Mouse (Mus musculus) embryonic facial prominence, embryonic 14.5 days (tissue): ENCODE results near the gene Cyp2c23. TPM values are rescaled to one million over a fixed set of nuclear protein-coding genes. Genes with fewer than 3 reads are reported as not detected.
A peak's percentile ranks its signal among the peaks of the same experiment; 100 is the strongest.

Source experiments
- ATAC-seq: fragments of 200-750 bp; cut with Nextera tagmentation; 2 replicates; pipeline ENCODE4 v1.8.0; 2017; ENCODE audit warnings: low read depth, moderate number of reproducible peaks, moderate TSS enrichment
- DNase-seq: peaks from one replicate; pipeline ENCODE4 v3.0.0-alpha.2; 2015; ENCODE audit warnings: low spot score
- H3K27ac ChIP-seq: fragments of 300-500 bp; sonication (generic); replicated peaks from 2 replicates; pipeline ENCODE4 v1.5.1; 2014; ENCODE audit warnings: low read depth, mild to moderate bottlenecking, low read length, moderate library complexity
- H3K27me3 ChIP-seq: fragments of 300-500 bp; sonication (generic); replicated peaks from 2 replicates; pipeline ENCODE4 v1.6.1; 2014; ENCODE audit warnings: low read length; ENCODE audit not compliant: control insufficient read depth, insufficient read depth
- H3K36me3 ChIP-seq: fragments of 300-500 bp; sonication (generic); 2 replicates; pipeline ENCODE4 v1.6.1; 2014; ENCODE audit warnings: low read length, mixed read lengths; ENCODE audit not compliant: control insufficient read depth, insufficient read depth
- H3K4me1 ChIP-seq: fragments of 300-500 bp; sonication (generic); 2 replicates; pipeline ENCODE4 v1.6.1; 2014; ENCODE audit warnings: antibody characterized with exemption, low read length; ENCODE audit not compliant: control insufficient read depth, insufficient read depth
- H3K4me2 ChIP-seq: fragments of 300-500 bp; sonication (generic); 2 replicates; pipeline ENCODE4 v1.6.1; 2014; ENCODE audit warnings: low read depth, mild to moderate bottlenecking, low read length, moderate library complexity, mixed read lengths
- H3K4me3 ChIP-seq: fragments of 300-500 bp; sonication (generic); 2 replicates; pipeline ENCODE4 v1.5.1; 2014; ENCODE audit warnings: low read depth, mild to moderate bottlenecking, low read length
- H3K9ac ChIP-seq: fragments of 300-500 bp; sonication (generic); 2 replicates; pipeline ENCODE4 v1.6.1; 2014; ENCODE audit warnings: low read depth, mild to moderate bottlenecking, low read length, moderate library complexity, mixed read lengths
- H3K9me3 ChIP-seq: fragments of 300-500 bp; sonication (generic); 2 replicates; pipeline ENCODE4 v1.6.1; 2016; ENCODE audit warnings: low read length; ENCODE audit not compliant: control insufficient read depth
- WGBS: fragments of 180-500 bp; shearing (Covaris S2); extraction: QIAGEN DNeasy Blood & Tissue Kit; methylation state at CpG from one replicate; pipeline ENCODE4 v1.1.7; 2014; 5-methylcytosine and 5-hydroxymethylcytosine counted together
- polyA plus RNA-seq: library from polyadenylated mRNA; unstranded; fragments of >200 nt; fragmentation: Nextera tagmentation; extraction: Ambion mirVana; gene quantifications from 2 replicates; pipeline ENCODE4 v1.2.1, GENCODE M21; 2014

Cyp2c23 gene
- polyA plus RNA-seq, 1 experiment from 2014 or later = not detected

DNA sequence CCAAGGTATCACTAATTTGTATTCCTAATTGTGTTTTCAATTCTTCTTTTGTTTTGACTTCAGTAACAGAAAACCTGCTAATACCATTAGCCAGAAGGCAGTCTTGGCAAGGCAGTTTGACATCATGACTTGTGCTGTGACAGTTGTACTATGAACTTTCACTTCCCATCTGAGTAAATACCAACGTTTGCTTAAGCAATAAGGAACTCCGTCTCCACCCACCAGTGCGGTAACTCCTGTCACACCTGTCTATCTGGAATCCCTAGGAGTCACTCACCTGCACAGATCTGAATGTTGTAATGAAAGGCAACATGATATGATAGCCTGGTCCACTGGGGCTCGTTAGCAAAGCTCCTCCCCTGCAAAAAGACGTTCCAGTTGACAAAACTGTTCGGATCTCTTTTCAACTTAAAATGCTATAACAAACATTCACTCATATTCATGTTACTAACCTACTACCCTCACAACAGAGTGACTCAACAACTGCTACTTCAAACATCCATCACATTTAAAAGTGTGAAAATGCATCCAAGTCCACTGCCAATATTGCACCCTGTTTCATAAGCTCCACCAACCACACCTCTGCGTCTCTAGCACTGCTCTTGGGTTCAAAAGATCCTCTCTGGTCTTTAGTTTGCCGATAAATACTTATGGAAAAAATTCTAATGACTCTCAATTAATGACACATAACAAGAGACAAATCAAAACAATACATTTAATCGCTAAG is 38.5 kb upstream of the Cyp2c23 start:
- Histone ChIP-seq H3K36me3 (peaks cover 11% of the 10 kb centered on the region), H3K4me1 (peaks cover 10% of the 10 kb centered on the region; the same call in 1 of the 2 replicates), H3K4me2 (peak overlapping the region; percentile 23; the same call in 1 of the 2 replicates), H3K9me3 (no peaks in the 10 kb centered on the region), H3K27ac (no peak overlapping the region), H3K27me3 (no peaks in the 10 kb centered on the region), H3K4me3 (no peak overlapping the region), H3K9ac (0 out of 2 replicates have a peak overlapping the region, but pooled peaks have one; percentile 4)
- DNase-seq (peak; percentile 48), ATAC-seq (no peak)
- 68% methylated on average over 9 of the region's 9 CpGs for WGBS

DNA sequence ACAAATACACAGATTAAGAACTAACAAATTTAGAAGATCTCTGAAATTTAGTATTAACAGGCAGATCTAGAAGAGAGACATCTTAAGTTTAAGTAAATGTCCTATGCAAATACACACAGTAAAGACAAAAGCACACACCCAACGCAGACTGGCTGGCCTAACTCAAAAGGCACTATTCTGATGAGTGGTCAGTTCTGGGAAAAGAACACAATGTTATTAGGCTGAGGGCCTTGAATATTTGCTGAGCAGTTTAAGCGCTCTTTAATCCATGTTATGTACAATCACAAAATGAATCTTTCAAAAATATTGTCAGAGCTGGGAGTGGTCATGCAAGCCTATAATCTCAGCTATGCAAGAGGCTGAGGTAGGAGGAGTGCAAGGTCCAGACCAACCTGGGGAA is 35.7 kb upstream of the Cyp2c23 start:
- DNase-seq = no peak
- 99% methylated on average over 2 of the region's 2 CpGs for WGBS

DNA sequence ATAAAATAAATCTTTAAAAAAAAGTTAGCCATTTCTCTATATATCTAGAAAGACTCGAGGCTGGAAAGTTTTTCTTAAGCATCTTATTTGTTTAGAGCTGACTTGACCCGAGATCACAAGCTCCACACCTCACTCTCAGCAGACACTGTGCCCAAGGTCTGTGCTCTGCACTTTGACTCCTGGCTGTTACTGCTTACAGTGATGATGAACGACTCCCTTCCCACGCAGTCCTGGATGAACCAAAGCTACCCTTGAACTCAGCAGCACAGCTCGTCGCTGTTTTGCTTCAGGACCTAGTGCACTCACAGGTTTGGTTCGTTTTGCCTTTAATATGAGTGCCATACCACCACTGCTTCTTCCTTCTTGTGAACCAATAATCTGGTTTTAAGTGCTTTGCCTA is 34.8 kb upstream of the Cyp2c23 start:
- Histone ChIP-seq H3K4me1 (peaks cover 8% of the 10 kb centered on the region; the same call in 1 of the 2 replicates), H3K9me3 (no peaks in the 10 kb centered on the region), H3K9ac (no peak overlapping the region), H3K4me3 (no peak overlapping the region), H3K27ac (no peak overlapping the region), H3K4me2 (no peak overlapping the region), H3K27me3 (no peaks in the 10 kb centered on the region), H3K36me3 (peaks cover 45% of the 10 kb centered on the region)
- WGBS = 89% methylated on average over 7 of the region's 7 CpGs
- DNase-seq (no peak), ATAC-seq (no peak)

More for the DNA sequence above, 35.7 kb upstream of the Cyp2c23 start:
- Histone ChIP-seq H3K36me3 (peaks cover 36% of the 10 kb centered on the region), H3K9ac (no peak overlapping the region), H3K27ac (no peak overlapping the region), H3K4me3 (no peak overlapping the region), H3K9me3 (no peaks in the 10 kb centered on the region), H3K4me1 (peaks cover 10% of the 10 kb centered on the region; the same call in 1 of the 2 replicates), H3K4me2 (no peak overlapping the region), H3K27me3 (no peaks in the 10 kb centered on the region)
- no peak for ATAC-seq

DNA sequence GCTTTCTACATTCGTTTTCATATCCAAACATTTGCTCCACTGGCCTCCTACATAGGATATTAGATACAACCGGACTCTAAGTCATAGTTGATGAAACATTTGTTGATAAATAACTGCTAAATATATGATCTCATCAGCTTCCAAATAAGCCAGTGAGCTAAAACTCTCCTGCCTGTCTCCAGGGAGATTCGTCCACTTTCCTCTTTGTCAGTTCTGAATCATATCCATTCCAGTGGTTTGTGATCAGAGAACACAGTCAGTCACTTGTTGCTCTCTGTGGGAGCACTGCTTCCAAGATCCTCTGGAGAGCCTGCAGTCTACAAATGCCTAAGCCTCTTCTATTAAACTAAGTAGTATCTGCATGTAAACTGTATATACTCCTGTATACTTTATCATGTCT is 31.2 kb upstream of the Cyp2c23 start:
- Histone ChIP-seq H3K27ac (no peak overlapping the region), H3K4me3 (no peak overlapping the region), H3K9ac (no peak overlapping the region), H3K4me1 (no peaks in the 10 kb centered on the region), H3K4me2 (no peak overlapping the region), H3K36me3 (peaks cover 65% of the 10 kb centered on the region), H3K27me3 (no peaks in the 10 kb centered on the region), H3K9me3 (no peaks in the 10 kb centered on the region)
- ATAC-seq (no peak), DNase-seq (no peak)
- WGBS = 80% methylated on average over 3 of the region's 3 CpGs

DNA sequence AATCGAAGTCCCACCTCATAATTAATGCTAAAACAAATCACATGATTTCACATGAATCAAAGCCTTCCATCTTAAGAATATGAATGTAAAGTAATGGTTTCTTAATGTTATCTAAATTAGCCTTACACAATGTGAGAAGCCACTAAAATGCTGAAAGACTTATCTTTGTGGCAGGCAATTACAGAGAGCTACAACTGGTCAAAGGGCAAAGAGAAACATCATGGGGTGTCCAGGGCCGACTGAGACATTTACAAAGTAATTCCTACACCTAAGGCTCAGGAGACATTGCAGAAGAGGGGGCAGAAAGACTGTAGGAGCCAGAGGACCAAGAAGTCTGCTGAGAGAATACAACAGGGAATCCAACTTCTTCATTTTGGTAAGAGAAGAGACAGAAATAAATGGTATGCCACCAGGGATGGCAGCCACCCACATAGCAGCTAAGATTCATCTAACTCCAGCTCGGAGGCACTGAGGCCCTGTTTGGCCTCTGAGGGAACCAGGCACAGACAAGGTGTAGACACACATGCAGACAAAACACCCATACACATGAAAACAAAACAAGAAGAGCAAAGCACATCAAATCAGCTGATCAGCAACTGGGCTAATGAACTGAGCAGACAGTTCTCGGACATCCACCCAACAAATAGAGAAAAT is 26.3 kb upstream of the Cyp2c23 start:
- Histone ChIP-seq H3K9me3 (no peaks in the 10 kb centered on the region), H3K27me3 (no peaks in the 10 kb centered on the region), H3K27ac (no peak overlapping the region), H3K9ac (no peak overlapping the region), H3K4me1 (no peaks in the 10 kb centered on the region), H3K36me3 (peaks cover 45% of the 10 kb centered on the region), H3K4me2 (no peak overlapping the region), H3K4me3 (no peak overlapping the region)
- DNase-seq (no peak), ATAC-seq (no peak)
- WGBS = 79% methylated on average over 4 of the region's 4 CpGs

DNA sequence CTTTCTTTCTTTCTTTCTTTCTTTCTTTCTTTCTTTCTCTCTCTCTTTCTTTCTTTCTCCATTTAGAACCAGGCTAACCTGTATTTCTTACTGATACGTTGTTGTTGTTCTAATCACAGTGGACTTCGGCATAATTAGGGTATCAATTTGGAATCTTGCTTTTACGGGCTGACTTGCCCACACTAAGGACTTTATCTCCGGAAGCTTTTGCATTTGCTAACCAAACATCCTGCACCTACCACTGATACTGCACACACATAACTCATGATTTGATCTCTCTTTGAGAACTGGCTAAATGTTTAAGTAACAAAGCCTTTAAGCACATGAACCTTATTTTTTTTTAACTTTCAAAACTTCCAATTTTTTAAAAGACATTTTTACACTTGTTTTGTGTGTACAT is 21.4 kb upstream of the Cyp2c23 start:
- no peak for ATAC-seq

DNA sequence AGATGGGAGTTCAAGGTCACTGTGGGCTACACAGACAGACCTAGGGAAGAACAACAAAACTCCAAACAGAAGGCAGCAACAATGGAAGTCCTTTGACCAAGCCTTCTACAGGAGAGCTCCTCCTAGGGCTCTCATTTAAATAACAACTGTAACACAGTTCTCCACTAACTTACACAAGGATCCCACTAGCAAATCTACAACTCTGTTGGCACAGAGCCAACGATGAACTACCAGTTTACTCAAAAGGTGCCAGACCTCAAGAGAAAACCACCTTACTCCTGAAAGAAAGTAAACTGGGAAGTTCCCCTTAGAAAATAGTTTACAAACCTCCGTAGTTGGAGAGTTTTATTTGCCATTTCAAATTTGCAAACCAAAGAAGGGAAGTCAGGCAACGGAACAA is 20.3 kb upstream of the Cyp2c23 start:
- Histone ChIP-seq H3K4me3 (no peak overlapping the region), H3K4me2 (no peak overlapping the region), H3K27ac (no peak overlapping the region), H3K4me1 (no peaks in the 10 kb centered on the region), H3K27me3 (no peaks in the 10 kb centered on the region), H3K9ac (no peak overlapping the region), H3K9me3 (no peaks in the 10 kb centered on the region), H3K36me3 (peaks cover 39% of the 10 kb centered on the region)
- ATAC-seq (no peak), DNase-seq (no peak)
- WGBS = 65% methylated on average over 3 of the region's 3 CpGs

More for the DNA sequence above, 21.4 kb upstream of the Cyp2c23 start:
- H3K27ac ChIP-seq = no peak overlapping the region
- H3K9ac ChIP-seq = no peak overlapping the region
- H3K4me3 ChIP-seq = no peak overlapping the region
- H3K4me2 ChIP-seq = no peak overlapping the region
- no peaks in the 10 kb centered on the region for H3K9me3 ChIP-seq
- DNase-seq = no peak
- H3K4me1 ChIP-seq = no peaks in the 10 kb centered on the region
- 80% methylated on average over 4 of the region's 4 CpGs for WGBS
- H3K27me3 ChIP-seq = no peaks in the 10 kb centered on the region
- H3K36me3 ChIP-seq = peaks cover 40% of the 10 kb centered on the region

DNA sequence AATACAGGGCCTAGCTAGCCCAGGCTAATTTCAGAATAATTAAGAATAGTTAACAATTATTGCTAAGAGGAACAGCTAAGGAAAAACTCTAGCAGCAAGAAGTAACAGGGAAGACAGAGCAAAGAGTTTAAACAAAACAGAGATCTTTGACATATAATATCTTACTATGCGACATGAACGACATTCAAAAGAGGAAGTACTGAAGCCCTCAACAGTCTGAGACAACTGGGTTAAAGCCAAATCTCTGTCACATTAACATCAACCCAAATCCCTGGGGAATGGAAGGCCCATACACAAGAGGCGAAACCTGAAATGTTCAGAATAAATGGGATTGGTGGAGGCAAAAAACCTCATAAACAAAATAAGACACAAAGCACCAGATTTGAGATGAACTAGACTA is 16.8 kb upstream of the Cyp2c23 start:
- 78% methylated on average over 3 of the region's 3 CpGs for WGBS
- peaks cover 32% of the 10 kb centered on the region for H3K36me3 ChIP-seq
- ATAC-seq = no peak

More for the DNA sequence above, 16.8 kb upstream of the Cyp2c23 start:
- Histone ChIP-seq H3K4me1 (no peaks in the 10 kb centered on the region), H3K9ac (no peak overlapping the region), H3K4me3 (no peak overlapping the region), H3K4me2 (no peak overlapping the region), H3K27ac (no peak overlapping the region), H3K9me3 (no peaks in the 10 kb centered on the region), H3K27me3 (no peaks in the 10 kb centered on the region)
- DNase-seq = no peak
